Mouse (Mus musculus): ENCODE data around the gene Ceacam19.
"Not testable (repeated sequence)": the region's sequence is repeated elsewhere in the genome, so short reads cannot be mapped to it uniquely, and the experiment has no call there.

Ceacam19 gene

DNA sequence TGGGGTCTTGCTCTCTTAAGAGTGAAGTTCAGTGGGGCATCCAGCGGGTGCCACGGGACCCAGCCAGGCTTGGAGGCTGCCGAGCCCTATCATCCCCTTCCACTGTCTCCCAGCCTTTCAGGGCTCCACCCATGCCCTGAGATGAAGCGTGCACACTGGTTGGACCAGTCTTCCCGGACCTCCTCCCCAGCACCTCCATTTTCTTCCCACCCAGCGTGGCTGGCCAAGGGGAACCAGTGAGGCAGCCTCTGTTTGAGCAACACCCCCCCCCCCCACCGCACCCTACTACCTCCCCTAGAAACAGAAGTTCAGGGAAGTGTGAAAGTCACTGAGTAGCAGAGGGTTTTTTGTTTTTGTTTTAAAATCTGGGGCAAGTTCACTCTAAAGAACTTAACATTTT, at the start of gene Ceacam19:
Ceacam19 (minus strand) TSS at position 117 of the 400 bp plus-strand sequence.
- DNase-seq (ENCODE audit: low read depth, low spot score) = no peak

DNA sequence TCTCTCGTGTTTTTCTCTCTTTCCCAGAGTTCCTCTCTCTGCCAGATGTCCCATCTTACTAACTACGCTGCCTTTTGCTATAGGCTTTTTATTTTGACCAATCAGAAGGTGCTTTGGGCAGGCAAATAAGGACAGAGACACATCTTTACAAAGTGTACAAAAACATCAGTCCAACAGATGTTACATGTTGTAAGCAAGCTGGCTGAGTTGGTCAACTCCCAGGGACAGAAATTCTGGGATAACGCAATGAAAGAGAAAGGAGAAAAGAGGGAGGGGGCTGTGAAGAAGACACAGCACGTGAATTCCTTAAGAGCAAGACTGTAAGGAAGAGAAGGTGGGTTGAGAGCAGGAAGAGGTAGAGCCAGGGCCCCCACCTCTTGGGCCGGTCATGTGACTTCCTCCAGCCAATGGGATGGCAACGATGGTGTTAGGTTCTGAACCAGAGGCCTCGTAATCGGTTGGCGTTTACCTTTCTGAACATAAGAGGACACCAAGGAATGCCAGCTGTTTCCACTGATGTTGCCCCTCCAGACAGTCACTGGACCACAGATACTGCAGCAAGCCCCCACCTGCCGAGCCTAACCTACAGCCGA, 49.6 kb upstream of the Ceacam19 start:
- no peak for DNase-seq (ENCODE audit: low read depth, low spot score)

- no peak for DNase-seq (ENCODE audit: low read depth, low spot score)
Observed at GRCm38 (mm10) chr7:19935961-19936360, 48.2 kb upstream of the Ceacam19 start.

DNA sequence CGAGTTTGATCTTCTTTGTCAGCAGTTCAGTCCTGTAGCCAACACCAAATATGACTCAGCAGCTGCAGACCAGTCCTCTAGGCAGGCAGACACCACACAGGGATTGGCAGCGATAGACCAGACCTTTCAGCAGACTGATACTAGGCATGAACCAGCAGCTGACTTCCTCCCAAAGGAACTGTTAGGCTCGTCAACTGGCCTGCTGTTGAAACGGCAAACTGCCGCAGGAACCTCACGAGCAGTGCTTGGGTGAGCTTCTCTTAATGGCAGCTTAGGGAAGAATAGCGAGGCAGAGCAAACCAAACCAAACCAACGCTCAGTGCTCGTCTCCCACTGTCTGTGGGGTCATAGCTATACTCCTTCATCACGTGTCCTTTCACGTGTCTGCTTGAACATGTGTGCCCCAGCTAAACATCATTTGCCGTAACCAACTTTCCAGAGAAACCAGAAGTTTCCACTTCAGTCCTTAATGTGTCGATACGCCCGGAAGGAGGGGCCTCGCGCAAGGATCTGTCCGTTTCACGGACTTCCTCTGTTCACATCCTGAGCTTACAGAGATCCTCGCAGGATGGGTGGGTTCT, 47.5 kb upstream of the Ceacam19 start:
- no peak for DNase-seq (ENCODE audit: low read depth, low spot score)

GRCm38 (mm10) chr7:19932877-19933809, 45.4 kb upstream of the Ceacam19 start:
- peak; percentile 21 for DNase-seq (ENCODE audit: low read depth, low spot score)

DNA sequence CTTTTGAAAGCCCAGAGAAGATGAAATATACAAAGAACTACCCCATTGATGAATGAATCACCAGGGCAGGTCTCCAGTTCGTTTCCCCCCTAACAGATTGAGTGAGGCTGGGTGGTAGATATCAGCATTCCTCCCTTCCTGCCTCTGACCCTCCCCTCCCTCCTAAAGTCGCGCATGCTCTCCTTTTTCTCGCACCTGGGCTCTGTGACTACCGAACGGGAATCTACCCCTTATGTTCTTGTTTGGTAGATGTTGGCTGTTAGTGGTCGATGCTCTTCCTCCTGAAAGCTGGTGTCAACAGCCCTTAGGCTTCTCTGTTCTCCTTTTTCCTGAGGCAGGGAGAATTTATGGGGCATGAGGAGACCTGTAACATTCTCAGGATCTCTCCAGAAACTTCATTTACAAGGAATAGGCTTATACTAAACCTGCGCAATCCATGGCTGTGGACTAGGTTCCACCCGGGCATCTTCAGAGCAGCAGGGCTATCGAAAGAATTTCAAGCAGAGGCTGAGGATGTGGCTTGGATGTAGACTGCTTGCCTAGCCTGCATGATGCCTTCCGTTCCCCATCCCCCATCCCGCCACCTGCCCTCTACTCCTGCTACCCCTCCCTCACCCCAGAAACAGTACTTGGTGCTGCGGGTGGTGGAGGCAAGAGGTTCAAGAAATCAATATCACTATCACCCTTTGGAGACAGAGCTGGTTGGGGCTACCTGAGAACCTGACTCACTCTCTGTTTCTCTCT, 44.5 kb upstream of the Ceacam19 start:
- DNase-seq (ENCODE audit: low read depth, low spot score) = no peak

DNA sequence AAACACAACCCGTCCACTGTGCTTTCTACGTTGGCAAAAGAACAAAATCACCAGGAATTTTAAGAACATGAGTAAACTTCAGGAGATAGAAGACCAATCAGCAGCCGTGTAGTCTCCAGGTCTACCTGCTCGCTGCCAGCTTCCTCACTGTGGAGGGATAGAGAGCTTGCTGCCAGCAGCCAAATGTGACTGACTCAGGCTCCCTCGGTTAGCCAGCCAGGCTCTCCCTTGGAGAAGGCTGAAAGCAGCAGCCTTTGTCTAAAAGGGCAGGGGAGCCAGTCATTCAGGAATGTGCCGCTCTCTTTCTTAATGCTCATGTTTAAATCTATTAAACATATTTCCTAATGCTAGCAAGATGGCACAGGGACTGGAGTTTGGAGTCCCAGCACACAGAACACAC, 42.7 kb upstream of the Ceacam19 start:
- DNase-seq (ENCODE audit: low read depth, low spot score) = not testable (repeated sequence)

GRCm38 (mm10) chr7:19928486-19928885, 40.7 kb upstream of the Ceacam19 start:
- DNase-seq (ENCODE audit: low read depth, low spot score) = no peak

DNA sequence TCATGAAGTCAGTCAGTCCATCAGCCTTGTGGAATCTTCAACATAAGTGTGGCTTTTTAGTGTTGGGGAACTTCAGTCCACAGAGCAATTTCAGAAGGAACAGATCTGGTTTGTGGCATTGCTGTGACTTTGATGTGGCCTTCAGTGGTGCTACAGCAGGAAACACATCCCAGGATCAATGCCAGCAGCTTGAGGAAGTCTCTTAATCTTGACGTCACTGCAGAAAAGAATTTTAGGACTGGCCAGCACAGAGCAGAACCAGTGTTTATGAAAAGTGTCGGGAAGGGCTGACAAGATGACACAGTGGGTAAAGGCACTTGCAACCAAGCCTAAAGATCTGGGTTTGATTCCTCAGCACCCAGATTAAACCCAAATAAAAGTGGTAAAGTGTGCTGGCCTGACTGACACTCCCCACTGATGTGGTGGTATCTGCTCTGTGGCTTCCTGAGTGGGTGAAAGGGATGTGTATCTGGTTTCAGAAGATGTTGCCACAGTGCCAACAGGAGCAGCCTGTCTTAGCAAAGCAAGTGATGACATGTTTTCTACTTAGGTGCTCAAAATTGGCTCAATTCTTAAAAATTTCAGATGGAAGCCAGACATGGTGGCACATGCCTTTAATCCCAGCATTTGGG, 39.2 kb upstream of the Ceacam19 start:
- no peak for DNase-seq (ENCODE audit: low read depth, low spot score)

GRCm38 (mm10) chr7:19925376-19925775, 37.6 kb upstream of the Ceacam19 start:
- no peak for DNase-seq (ENCODE audit: low read depth, low spot score)

GRCm38 (mm10) chr7:19923797-19924196, 36.0 kb upstream of the Ceacam19 start:
- DNase-seq (ENCODE audit: low read depth, low spot score) = no peak

DNA sequence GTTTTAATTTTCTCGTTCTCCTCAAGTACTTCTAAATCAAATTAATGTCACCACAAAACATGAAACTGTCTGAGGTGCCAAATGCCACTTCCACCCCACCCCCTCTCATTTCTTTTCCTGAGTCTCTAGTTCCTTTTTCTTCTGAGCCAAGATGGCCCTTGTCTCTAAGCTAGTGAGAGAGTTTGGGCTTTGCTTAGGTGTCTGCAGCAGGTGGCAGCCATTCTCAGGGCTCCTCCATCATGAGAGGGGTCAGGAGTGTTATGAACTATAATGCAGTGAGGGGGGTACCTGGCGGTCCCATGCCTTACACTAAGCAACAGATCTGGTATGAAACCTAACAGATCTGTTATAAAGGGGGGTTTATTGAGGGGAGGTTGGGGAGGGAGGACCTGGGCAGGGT, 35.6 kb upstream of the Ceacam19 start:
- no peak for DNase-seq (ENCODE audit: low read depth, low spot score)

GRCm38 (mm10) chr7:19920506-19921261, 32.9 kb upstream of the Ceacam19 start, which contains the start of gene Pvr:
Pvr (minus strand) TSS chr7:19921160.
- DNase-seq (ENCODE audit: low read depth, low spot score) = peak; percentile 37

DNA sequence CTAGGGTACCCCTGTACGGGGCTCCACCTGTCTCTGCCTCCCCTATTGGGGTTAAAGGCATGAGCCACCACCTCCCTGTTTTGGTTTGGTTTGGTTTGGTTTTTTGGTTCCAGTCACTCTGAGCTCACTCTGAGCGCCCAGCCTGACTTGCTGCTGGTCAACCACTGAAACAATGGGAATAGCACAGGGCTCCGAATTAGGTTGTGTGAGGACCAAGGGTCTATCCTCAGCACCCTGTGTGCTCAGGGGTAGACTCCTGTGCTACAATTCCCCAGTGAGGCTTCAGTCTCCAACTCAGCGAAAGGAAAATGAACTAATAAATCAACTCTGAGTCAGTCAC, 32.4 kb upstream of the Ceacam19 start:
- DNase-seq (ENCODE audit: low read depth, low spot score) = no peak

GRCm38 (mm10) chr7:19914558-19914957, 26.8 kb upstream of the Ceacam19 start:
- no peak for DNase-seq (ENCODE audit: low read depth, low spot score)

DNA sequence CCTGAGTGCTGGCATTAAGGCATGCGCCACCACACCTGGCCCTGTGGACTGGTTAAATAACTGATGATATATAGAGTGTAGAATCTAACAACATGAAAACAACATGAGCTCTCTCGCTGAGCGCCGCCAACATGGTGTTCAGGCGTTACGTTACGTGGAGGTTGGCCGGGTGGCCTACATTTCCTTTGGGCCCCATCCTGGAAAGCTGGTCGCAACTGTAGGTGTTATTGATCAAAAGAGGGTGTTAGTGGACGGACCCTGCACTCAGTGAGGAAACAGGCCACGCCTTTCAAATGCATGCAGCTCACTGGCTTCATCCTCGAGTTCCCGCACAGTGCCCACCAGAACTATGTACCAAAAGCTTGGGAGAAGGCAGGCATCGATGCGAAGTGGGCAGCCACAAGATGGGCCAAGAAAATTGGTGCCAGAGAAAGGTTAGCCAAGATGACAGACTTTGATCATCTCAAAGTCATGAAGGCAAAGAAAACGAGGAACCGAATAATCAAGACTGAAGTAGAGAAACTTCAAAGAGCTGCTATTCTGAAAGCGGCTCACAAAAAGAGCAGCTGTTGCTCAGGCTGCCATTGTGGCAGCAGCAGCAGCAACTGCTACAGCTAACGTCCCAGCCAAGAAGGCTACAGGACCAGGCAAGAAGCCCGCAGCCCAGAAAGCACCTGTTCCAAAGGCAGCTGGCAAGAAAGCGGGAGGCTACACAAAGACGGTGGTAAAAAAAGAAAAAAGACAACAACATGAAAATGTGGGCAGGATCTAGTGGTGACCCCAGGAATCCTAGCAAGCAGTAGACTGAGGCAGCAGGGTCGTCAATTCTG, 24.1 kb upstream of the Ceacam19 start:
- DNase-seq (ENCODE audit: low read depth, low spot score) = no peak

- no peak for DNase-seq (ENCODE audit: low read depth, low spot score)
Observed at GRCm38 (mm10) chr7:19911292-19911658, 23.5 kb upstream of the Ceacam19 start.

DNA sequence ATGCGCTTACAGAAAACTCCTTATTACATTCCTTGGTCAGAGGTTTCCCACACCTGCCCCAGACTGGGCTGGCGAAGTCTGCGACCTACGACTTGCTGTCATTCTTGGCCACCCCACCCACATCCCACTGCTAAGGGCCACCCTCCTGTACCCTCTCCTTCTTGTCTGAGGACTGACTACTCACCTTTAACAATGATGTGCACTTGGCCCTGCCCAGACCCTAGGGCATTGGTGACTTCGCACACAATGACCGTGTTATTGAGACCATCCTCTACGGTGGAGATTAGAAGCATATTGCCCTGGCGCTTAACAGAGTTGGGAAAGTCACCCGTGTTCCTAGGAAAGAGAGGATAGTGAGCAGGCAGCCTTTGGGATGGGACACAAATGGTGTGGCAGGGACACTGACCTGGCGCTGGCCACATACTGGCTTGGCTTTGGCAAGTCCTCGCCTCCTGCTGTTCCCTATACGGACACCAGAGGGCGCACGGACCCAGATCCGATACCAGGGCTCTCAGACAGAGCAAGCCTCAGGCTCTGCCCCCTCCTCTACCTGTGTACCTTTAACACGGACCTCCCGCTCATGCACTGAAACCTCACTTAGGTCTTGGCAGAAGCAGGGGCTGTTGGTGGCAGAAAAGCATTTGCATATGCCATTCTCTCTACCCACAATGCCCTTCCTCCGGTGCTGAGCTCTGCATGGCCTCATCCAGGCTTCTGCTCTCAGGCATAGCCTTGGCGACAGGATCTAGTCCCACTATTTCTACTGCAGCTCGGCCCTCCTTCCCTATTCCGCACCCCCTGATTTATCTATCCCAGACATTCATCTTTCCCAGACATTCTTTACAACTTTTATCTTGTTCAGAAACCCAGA, 22.9 kb upstream of the Ceacam19 start:
- DNase-seq (ENCODE audit: low read depth, low spot score) = peak; percentile 59

GRCm38 (mm10) chr7:19889881-19890280, 2.1 kb upstream of the Ceacam19 start:
- no peak for DNase-seq (ENCODE audit: low read depth, low spot score)
